Mouse (Mus musculus) intestine, postnatal 0 days (tissue): Measurements from ENCODE around the gene Ttf1. TPM values are rescaled to one million over a fixed set of nuclear protein-coding genes. Genes with fewer than 3 reads are reported as not detected.

Source experiments
- ATAC-seq: fragments of 200-750 bp; cut with Nextera tagmentation; 2 replicates; pipeline ENCODE4 v1.8.0; 2017; ENCODE audit warnings: mild to moderate bottlenecking, moderate TSS enrichment, moderate library complexity
- H3K27ac ChIP-seq: fragments of 300-500 bp; sonication (generic); 2 replicates; pipeline ENCODE4 v1.5.1; 2014; ENCODE audit warnings: mild to moderate bottlenecking, low read depth, low read length, moderate library complexity
- H3K27me3 ChIP-seq: fragments of 300-500 bp; sonication (generic); replicated peaks from 2 replicates; pipeline ENCODE4 v1.6.1; 2014; ENCODE audit warnings: low read length, mixed read lengths; ENCODE audit not compliant: control insufficient read depth, insufficient read depth
- H3K36me3 ChIP-seq: fragments of 300-500 bp; sonication (generic); 2 replicates; pipeline ENCODE4 v1.6.1; 2014; ENCODE audit warnings: mild to moderate bottlenecking, moderate library complexity; ENCODE audit not compliant: control insufficient read depth, insufficient read depth
- H3K4me1 ChIP-seq: fragments of 300-500 bp; sonication (generic); replicated peaks from 2 replicates; pipeline ENCODE4 v1.6.1; 2014; ENCODE audit warnings: antibody characterized with exemption, low read length, mixed read lengths; ENCODE audit not compliant: control insufficient read depth, insufficient read depth
- H3K4me2 ChIP-seq: fragments of 300-500 bp; sonication (generic); replicated peaks from 2 replicates; pipeline ENCODE4 v1.6.1; 2014; ENCODE audit warnings: low read depth, mild to moderate bottlenecking, moderate library complexity
- H3K4me3 ChIP-seq: fragments of 300-500 bp; sonication (generic); 2 replicates; pipeline ENCODE4 v1.5.1; 2014; ENCODE audit warnings: low read depth, low read length
- H3K9ac ChIP-seq: fragments of 300-500 bp; sonication (generic); 2 replicates; pipeline ENCODE4 v1.6.1; 2014; ENCODE audit warnings: mild to moderate bottlenecking, low read depth, low read length
- H3K9me3 ChIP-seq: fragments of 300-500 bp; sonication (generic); 2 replicates; pipeline ENCODE4 v1.6.1; 2016; ENCODE audit warnings: mixed run types; ENCODE audit not compliant: control insufficient read depth
- CTCF ChIP-seq: sonication (generic); IDR thresholded peaks from 2 replicates; pipeline ENCODE4 v1.5.1; 2016; ENCODE audit warnings: low read depth, mild to moderate bottlenecking, control low read depth, antibody characterized with exemption, moderate library complexity
- WGBS: fragments of 180-500 bp; shearing (Covaris S2); extraction: QIAGEN DNeasy Blood & Tissue Kit; methylation state at CpG from one replicate; pipeline ENCODE4 v1.1.7; 2014; 5-methylcytosine and 5-hydroxymethylcytosine counted together
- polyA plus RNA-seq: library from polyadenylated mRNA; unstranded; fragments of >200 nt; fragmentation: Nextera tagmentation; extraction: Ambion mirVana; gene quantifications from 2 replicates; pipeline ENCODE4 v1.2.1, GENCODE M21; 2015

Ttf1 gene
- polyA plus RNA-seq, 1 experiment from 2014 or later, result 4.3 TPM

- 1% methylated on average over 20 of the region's 20 CpGs for WGBS
- Histone ChIP-seq H3K4me2 (peak overlapping the region; percentile 93), H3K27me3 (no peaks in the 10 kb centered on the region), H3K4me1 (0 out of 2 replicates have a peak, but pooled peaks cover 5% of the 10 kb centered on the region), H3K27ac (no peak overlapping the region), H3K4me3 (peak overlapping the region; percentile 59), H3K9me3 (no peaks in the 10 kb centered on the region), H3K9ac (0 out of 2 replicates have a peak overlapping the region, but pooled peaks have one; percentile 60), H3K36me3 (no peaks in the 10 kb centered on the region)
- ATAC-seq, result peak; percentile 37; the same call in 1 of the 2 replicates
- peak; percentile 78 for TF ChIP-seq CTCF
These were observed 6.1 kb upstream of the Ttf1 start for GRCm38 (mm10) chr2:29053802-29054544.

DNA sequence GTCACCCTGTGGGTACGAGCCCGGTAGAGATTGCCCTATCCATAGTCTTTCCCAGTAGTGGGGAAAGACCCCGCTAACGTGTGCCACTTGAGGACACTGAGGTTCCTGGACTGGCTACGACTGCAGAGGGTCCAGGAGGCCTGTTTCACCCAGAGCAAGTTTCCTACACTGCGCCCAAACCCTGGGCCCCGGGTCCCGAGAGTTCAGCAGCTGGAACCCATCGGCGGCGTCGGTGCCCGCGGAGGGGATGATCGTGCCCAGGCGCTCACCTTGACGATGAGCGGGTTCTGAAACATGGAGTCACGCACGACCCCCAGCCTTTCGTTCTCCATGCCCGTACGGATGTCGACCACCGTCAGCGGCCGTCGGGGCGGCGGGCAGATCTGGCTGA is 5.5 kb upstream of the Ttf1 start:
- no peak overlapping the region for H3K27ac ChIP-seq
- no peaks in the 10 kb centered on the region for H3K27me3 ChIP-seq
- peak overlapping the region; percentile 59 for H3K4me3 ChIP-seq
- 0 out of 2 replicates have a peak, but pooled peaks cover 5% of the 10 kb centered on the region for H3K4me1 ChIP-seq
- no peak for ATAC-seq
- under 1% methylated on average over 30 of the region's 30 CpGs for WGBS
- TF ChIP-seq CTCF, result no peak
- no peaks in the 10 kb centered on the region for H3K9me3 ChIP-seq
- H3K9ac ChIP-seq, result peak overlapping the region; percentile 60
- H3K4me2 ChIP-seq, result peak overlapping the region; percentile 93
- H3K36me3 ChIP-seq, result no peaks in the 10 kb centered on the region

- WGBS, result 0% methylated on average over 25 of the region's 25 CpGs
- TF ChIP-seq CTCF, result no peak
- ATAC-seq, result peak; percentile 51; the same call in 1 of the 2 replicates
- Histone ChIP-seq H3K36me3 (no peaks in the 10 kb centered on the region), H3K27me3 (no peaks in the 10 kb centered on the region), H3K9me3 (no peaks in the 10 kb centered on the region), H3K4me2 (peak within 1 kb of the TSS; percentile 93), H3K4me1 (0 out of 2 replicates have a peak, but pooled peaks cover 5% of the 10 kb centered on the region), H3K27ac (no peak within 1 kb of the TSS), H3K9ac (peak within 1 kb of the TSS; percentile 60), H3K4me3 (peak within 1 kb of the TSS; percentile 59)
These were observed 5.1 kb upstream of the Ttf1 start, which contains the start of gene Cfap77 for GRCm38 (mm10) chr2:29054991-29055390. Gene Cfap77 (minus strand): TSS chr2:29055066.

GRCm38 (mm10) chr2:29065796-29066195 is 5.7 kb downstream of the Ttf1 start:
- no peaks in the 10 kb centered on the region for H3K9me3 ChIP-seq
- no peak overlapping the region for H3K9ac ChIP-seq
- TF ChIP-seq CTCF, result no peak
- H3K27me3 ChIP-seq, result no peaks in the 10 kb centered on the region
- no peak overlapping the region for H3K4me2 ChIP-seq
- no peaks in the 10 kb centered on the region for H3K4me1 ChIP-seq
- WGBS, result 94% methylated on average over 6 of the region's 6 CpGs
- ATAC-seq, result no peak
- H3K27ac ChIP-seq, result no peak overlapping the region
- H3K36me3 ChIP-seq, result peaks cover 28% of the 10 kb centered on the region
- no peak overlapping the region for H3K4me3 ChIP-seq

- Histone ChIP-seq H3K9ac (no peak overlapping the region), H3K36me3 (peaks cover 34% of the 10 kb centered on the region), H3K27me3 (no peaks in the 10 kb centered on the region), H3K9me3 (no peaks in the 10 kb centered on the region), H3K27ac (no peak overlapping the region), H3K4me2 (no peak overlapping the region), H3K4me3 (no peak overlapping the region), H3K4me1 (no peaks in the 10 kb centered on the region)
- ATAC-seq, result no peak
- WGBS, result 52% methylated on average over 7 of the region's 7 CpGs
- peak; percentile 81 for TF ChIP-seq CTCF
These were observed 6.3 kb downstream of the Ttf1 start for GRCm38 (mm10) chr2:29066410-29066809.

GRCm38 (mm10) chr2:29074676-29075075 is 14.6 kb downstream of the Ttf1 start:
- Histone ChIP-seq H3K27ac (no peak overlapping the region), H3K4me2 (no peak overlapping the region), H3K9me3 (no peaks in the 10 kb centered on the region), H3K27me3 (no peaks in the 10 kb centered on the region), H3K36me3 (peaks cover 86% of the 10 kb centered on the region), H3K4me3 (no peak overlapping the region), H3K4me1 (no peaks in the 10 kb centered on the region), H3K9ac (no peak overlapping the region)
- no peak for ATAC-seq
- no peak for TF ChIP-seq CTCF
- 94% methylated on average over 7 of the region's 7 CpGs for WGBS
